Mouse (Mus musculus): ENCODE measurements around the gene Cryba4. TPM values are rescaled to one million over a fixed set of nuclear protein-coding genes. Genes with fewer than 3 reads are reported as not detected.

The Cryba4 gene
- polyA plus RNA-seq, 1 experiment from 2014 or later = 1.3 TPM

DNA sequence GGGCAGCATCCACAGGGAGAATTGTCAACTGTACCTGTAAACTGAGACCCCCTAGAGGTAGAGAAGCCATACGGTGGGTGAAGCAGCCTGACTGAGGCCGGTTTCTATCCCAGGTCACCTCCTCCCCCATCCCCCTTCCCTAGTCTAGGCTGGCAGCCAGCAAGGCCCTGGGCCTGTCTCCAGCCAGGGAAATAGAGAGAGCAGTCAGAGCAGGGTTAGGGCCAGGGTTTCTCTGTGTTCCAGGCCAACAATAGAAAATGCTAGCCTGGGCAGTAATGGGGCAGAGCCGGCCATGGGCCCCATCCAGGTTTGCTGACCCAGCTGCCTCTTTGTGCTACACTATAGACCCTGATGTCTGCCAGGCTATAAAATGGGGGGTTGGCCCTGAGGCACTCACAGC lies 3.1 kb upstream of the Cryba4 start, which contains the start of gene Crybb1:
TSS of gene Crybb1 (plus strand) at position 390 of the 400 bp plus-strand sequence.
- Histone ChIP-seq H3K4me2 (replicated peaks; ENCODE audit: low read depth) (no peak within 1 kb of the TSS), H3K9ac (ENCODE audit: low read depth, low read length) (no peak within 1 kb of the TSS), H3K9me3 (ENCODE audit: control insufficient read depth) (no peaks in the 10 kb centered on the region), H3K27me3 (replicated peaks; ENCODE audit: control insufficient read depth, insufficient read depth, low read length) (no peaks in the 10 kb centered on the region), H3K4me3 (ENCODE audit: low read depth, low read length) (no peak within 1 kb of the TSS), H3K4me1 (replicated peaks; ENCODE audit: control insufficient read depth, insufficient read depth, low read length) (no peaks in the 10 kb centered on the region), H3K27ac (ENCODE audit: low read depth, low read length) (no peak within 1 kb of the TSS), H3K36me3 (ENCODE audit: control insufficient read depth, insufficient read depth) (no peaks in the 10 kb centered on the region)
- WGBS = 49% methylated on average over 3 of the region's 3 CpGs
- no peak for ATAC-seq
- no peak for TF ChIP-seq CTCF (IDR thresholded peaks at IDR 0.05; ENCODE audit: low read depth)

DNA sequence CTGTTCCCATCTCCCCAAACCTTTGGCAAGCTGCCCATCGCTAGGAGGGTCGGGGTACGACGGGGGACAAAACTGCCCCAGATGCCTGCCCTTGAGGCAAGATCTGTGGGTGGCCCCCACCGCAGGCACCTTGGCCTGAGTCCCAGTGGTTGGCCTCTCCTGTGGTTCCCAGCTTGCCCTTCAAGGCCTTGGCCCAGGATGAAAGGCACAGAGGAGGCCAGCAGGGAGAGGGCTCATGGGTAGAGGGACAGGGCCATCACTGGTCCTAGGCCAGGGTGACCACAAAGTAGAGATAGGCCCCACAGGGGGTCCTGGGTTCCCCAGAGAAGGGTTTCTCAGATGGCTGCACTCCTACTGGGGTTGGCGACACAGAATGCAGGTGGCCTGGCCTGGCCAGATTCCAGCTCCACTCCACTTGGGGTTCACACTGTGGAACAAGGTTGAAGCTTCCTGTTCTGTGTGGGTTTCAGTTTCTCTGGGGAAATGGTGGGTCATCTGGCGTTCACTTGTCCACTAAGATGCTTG lies 2.0 kb upstream of the Cryba4 start:
- H3K4me3 ChIP-seq (ENCODE audit: low read depth, low read length) = no peak overlapping the region
- H3K27me3 ChIP-seq (replicated peaks; ENCODE audit: control insufficient read depth, insufficient read depth, low read length) = no peaks in the 10 kb centered on the region
- no peak overlapping the region for H3K4me2 ChIP-seq (replicated peaks; ENCODE audit: low read depth)
- TF ChIP-seq CTCF (IDR thresholded peaks at IDR 0.05; ENCODE audit: low read depth) = no peak
- H3K4me1 ChIP-seq (replicated peaks; ENCODE audit: control insufficient read depth, insufficient read depth, low read length) = no peaks in the 10 kb centered on the region
- 62% methylated on average over 7 of the region's 7 CpGs for WGBS
- H3K9me3 ChIP-seq (ENCODE audit: control insufficient read depth) = no peaks in the 10 kb centered on the region
- no peak overlapping the region for H3K27ac ChIP-seq (ENCODE audit: low read depth, low read length)
- no peaks in the 10 kb centered on the region for H3K36me3 ChIP-seq (ENCODE audit: control insufficient read depth, insufficient read depth)
- ATAC-seq = no peak
- no peak overlapping the region for H3K9ac ChIP-seq (ENCODE audit: low read depth, low read length)

DNA sequence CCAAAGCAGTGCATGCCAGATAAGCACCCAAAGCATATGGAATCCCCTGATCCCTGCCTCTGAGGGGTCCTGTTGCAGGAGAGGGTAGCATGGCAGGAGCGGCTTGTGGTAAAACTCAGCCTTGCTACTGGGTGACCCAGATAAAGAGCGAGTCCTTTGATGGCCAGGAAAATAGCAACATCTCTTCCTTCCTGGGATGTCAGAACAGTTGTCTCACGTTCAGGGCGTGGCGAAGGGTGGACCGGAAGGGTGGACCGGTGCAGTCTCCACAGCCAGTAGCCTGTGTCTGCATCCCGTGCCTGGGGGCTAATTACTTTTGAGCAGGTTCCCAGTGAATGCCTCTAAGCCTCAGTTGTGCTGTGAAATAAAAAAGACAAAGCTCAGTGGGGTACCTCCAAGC lies 851 bp upstream of the Cryba4 start:
- no peak overlapping the region for H3K4me2 ChIP-seq (replicated peaks; ENCODE audit: low read depth)
- no peak for TF ChIP-seq CTCF (IDR thresholded peaks at IDR 0.05; ENCODE audit: low read depth)
- no peaks in the 10 kb centered on the region for H3K9me3 ChIP-seq (ENCODE audit: control insufficient read depth)
- H3K9ac ChIP-seq (ENCODE audit: low read depth, low read length) = no peak overlapping the region
- H3K4me1 ChIP-seq (replicated peaks; ENCODE audit: control insufficient read depth, insufficient read depth, low read length) = no peaks in the 10 kb centered on the region
- H3K4me3 ChIP-seq (ENCODE audit: low read depth, low read length) = no peak overlapping the region
- WGBS = 44% methylated on average over 8 of the region's 8 CpGs
- ATAC-seq = no peak
- H3K27me3 ChIP-seq (replicated peaks; ENCODE audit: control insufficient read depth, insufficient read depth, low read length) = no peaks in the 10 kb centered on the region
- H3K36me3 ChIP-seq (ENCODE audit: control insufficient read depth, insufficient read depth) = no peaks in the 10 kb centered on the region
- H3K27ac ChIP-seq (ENCODE audit: low read depth, low read length) = no peak overlapping the region

DNA sequence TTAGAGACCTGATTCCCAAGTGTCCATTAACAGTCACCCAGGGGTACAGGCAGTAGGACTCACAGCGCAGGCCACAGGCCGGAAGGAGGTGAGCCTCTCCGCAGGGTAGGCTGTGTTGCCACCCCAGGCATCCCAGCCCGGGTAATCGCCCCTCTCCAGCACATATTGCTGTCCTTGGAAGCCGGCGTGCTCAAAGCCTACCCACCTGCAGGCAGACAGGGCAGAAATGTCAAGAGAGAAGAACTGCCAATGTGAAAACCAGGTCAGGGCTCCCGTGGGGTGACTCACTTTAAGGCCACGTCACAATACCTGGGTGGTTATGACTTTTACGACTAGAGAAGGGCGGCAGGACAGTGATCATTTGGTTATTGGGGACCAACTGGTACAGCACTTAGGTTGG lies 3.2 kb downstream of the Cryba4 start:
- H3K4me3 ChIP-seq (ENCODE audit: low read depth, low read length) = no peak overlapping the region
- no peak overlapping the region for H3K27ac ChIP-seq (ENCODE audit: low read depth, low read length)
- no peaks in the 10 kb centered on the region for H3K4me1 ChIP-seq (replicated peaks; ENCODE audit: control insufficient read depth, insufficient read depth, low read length)
- no peak for TF ChIP-seq CTCF (IDR thresholded peaks at IDR 0.05; ENCODE audit: low read depth)
- H3K9me3 ChIP-seq (ENCODE audit: control insufficient read depth) = no peaks in the 10 kb centered on the region
- no peaks in the 10 kb centered on the region for H3K27me3 ChIP-seq (replicated peaks; ENCODE audit: control insufficient read depth, insufficient read depth, low read length)
- no peak overlapping the region for H3K9ac ChIP-seq (ENCODE audit: low read depth, low read length)
- 73% methylated on average over 11 of the region's 11 CpGs for WGBS
- ATAC-seq = no peak
- no peaks in the 10 kb centered on the region for H3K36me3 ChIP-seq (ENCODE audit: control insufficient read depth, insufficient read depth)
- no peak overlapping the region for H3K4me2 ChIP-seq (replicated peaks; ENCODE audit: low read depth)

DNA sequence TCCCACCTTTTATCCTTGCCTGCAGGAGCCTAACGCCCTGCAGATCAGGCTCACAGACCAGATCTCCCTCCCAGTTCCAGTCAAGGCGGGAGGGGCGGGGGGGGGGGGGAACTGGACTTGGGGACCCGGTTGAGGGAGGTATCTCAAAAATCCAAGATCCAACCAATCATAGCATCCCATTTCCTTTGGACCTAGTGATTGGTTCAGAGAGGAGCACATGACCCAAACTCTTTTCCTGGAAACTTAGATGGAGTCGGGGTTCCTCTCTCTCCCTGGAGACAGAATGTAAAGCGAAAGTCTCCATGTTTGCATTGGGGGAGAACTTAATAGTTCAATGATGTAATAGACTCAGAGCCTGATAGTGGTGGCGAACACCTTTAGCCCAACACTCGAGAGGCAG lies 4.9 kb downstream of the Cryba4 start:
- Histone ChIP-seq H3K9ac (ENCODE audit: low read depth, low read length) (no peak overlapping the region), H3K9me3 (ENCODE audit: control insufficient read depth) (no peaks in the 10 kb centered on the region), H3K4me2 (replicated peaks; ENCODE audit: low read depth) (no peak overlapping the region), H3K27me3 (replicated peaks; ENCODE audit: control insufficient read depth, insufficient read depth, low read length) (no peaks in the 10 kb centered on the region), H3K27ac (ENCODE audit: low read depth, low read length) (no peak overlapping the region), H3K4me1 (replicated peaks; ENCODE audit: control insufficient read depth, insufficient read depth, low read length) (0 out of 2 replicates have a peak, but pooled peaks cover 6% of the 10 kb centered on the region), H3K36me3 (ENCODE audit: control insufficient read depth, insufficient read depth) (no peaks in the 10 kb centered on the region), H3K4me3 (ENCODE audit: low read depth, low read length) (no peak overlapping the region)
- no peak for ATAC-seq
- no peak for TF ChIP-seq CTCF (IDR thresholded peaks at IDR 0.05; ENCODE audit: low read depth)
- 31% methylated on average over 8 of the region's 8 CpGs for WGBS

DNA sequence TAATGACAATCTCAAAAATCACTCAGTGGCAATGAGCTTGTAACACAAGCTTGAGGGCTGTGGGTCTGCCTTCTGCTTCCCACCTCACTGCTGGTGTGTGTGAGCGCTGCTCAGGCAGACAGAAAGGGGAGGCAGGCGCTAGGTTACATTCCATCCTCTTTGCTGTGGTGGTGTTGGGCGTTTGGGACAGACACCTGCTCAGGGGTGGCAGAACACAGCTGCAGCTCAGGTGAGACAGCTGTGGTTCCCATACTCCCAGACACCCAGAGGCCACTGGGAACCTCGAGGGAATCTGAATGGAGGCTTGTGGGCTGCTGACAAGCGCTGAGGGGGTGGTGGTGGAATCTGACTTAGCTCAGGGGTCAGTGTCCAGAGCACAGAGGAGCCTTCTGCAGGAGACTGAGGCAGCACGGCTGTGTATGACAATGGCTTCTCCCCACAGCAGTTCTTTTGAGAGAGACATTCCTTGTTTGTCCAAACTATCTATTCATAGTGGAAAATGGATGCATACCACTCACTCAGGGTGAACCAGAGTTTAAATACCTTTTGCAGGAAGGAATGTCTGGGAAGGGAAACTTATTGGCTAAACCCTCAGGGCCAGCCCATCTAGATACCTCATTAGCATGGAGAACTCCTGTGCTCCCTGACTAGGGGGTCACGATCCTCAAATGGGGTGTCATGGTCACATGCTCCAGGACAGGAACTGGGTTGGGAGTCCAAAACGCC lies 7.3 kb downstream of the Cryba4 start:
- 43% methylated on average over 8 of the region's 8 CpGs for WGBS
- TF ChIP-seq CTCF (IDR thresholded peaks at IDR 0.05; ENCODE audit: low read depth) = no peak
- Histone ChIP-seq H3K36me3 (ENCODE audit: control insufficient read depth, insufficient read depth) (no peaks in the 10 kb centered on the region), H3K9ac (ENCODE audit: low read depth, low read length) (no peak overlapping the region), H3K4me2 (replicated peaks; ENCODE audit: low read depth) (no peak overlapping the region), H3K9me3 (ENCODE audit: control insufficient read depth) (no peaks in the 10 kb centered on the region), H3K27me3 (replicated peaks; ENCODE audit: control insufficient read depth, insufficient read depth, low read length) (no peaks in the 10 kb centered on the region), H3K4me3 (ENCODE audit: low read depth, low read length) (no peak overlapping the region), H3K27ac (ENCODE audit: low read depth, low read length) (no peak overlapping the region), H3K4me1 (replicated peaks; ENCODE audit: control insufficient read depth, insufficient read depth, low read length) (0 out of 2 replicates have a peak, but pooled peaks cover 6% of the 10 kb centered on the region)
- no peak for ATAC-seq
